Mouse (Mus musculus): ENCODE measurements at regions not wholly inside any gene's neighbourhood (a gene's known extent, or its start where the extent isn't known, plus 50 kb on each side); places are given as distances from the start of the nearest gene placed in this dataset.

DNA sequence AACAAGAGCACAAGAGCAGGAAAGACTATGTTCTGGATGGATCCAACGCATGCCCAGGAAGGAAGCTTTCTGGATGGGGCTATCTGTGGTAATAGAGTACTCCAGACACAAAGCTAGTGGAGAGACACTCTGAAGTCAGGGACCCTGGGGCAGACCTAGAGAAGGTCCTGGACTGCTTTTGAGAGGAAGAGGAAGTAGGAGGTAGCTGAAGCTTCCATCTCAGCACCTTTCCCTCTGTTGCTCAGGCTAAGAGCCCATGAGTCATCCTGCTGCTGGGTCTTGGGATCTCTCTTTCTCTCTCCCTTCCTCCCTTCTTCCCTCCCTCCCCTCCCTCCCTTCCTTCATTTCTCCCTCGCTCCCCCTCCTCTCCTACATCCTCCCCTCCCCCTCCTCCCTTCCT lies 84.6 kb upstream of the Cpeb4 start:
- Histone ChIP-seq H3K36me3 (replicated peaks; ENCODE audit: control insufficient read depth, insufficient read depth) (no peaks in the 10 kb centered on the region), H3K27me3 (ENCODE audit: control insufficient read depth, insufficient read depth, low read length) (no peaks in the 10 kb centered on the region), H3K9me3 (ENCODE audit: control insufficient read depth, low read length) (0 out of 2 replicates have a peak, but pooled peaks cover 8% of the 10 kb centered on the region), H3K27ac (no peak overlapping the region), H3K4me3 (replicated peaks; ENCODE audit: low read length) (no peak overlapping the region), H3K9ac (no peak overlapping the region), H3K4me1 (replicated peaks; ENCODE audit: control insufficient read depth, insufficient read depth, low read length) (no peaks in the 10 kb centered on the region), H3K4me2 (replicated peaks) (no peak overlapping the region)
- WGBS: 78% methylated on average over 2 of the region's 2 CpGs
- ATAC-seq (ENCODE audit: low FRiP score): no peak
- no peak for DNase-seq (ENCODE audit: low spot score)

DNA sequence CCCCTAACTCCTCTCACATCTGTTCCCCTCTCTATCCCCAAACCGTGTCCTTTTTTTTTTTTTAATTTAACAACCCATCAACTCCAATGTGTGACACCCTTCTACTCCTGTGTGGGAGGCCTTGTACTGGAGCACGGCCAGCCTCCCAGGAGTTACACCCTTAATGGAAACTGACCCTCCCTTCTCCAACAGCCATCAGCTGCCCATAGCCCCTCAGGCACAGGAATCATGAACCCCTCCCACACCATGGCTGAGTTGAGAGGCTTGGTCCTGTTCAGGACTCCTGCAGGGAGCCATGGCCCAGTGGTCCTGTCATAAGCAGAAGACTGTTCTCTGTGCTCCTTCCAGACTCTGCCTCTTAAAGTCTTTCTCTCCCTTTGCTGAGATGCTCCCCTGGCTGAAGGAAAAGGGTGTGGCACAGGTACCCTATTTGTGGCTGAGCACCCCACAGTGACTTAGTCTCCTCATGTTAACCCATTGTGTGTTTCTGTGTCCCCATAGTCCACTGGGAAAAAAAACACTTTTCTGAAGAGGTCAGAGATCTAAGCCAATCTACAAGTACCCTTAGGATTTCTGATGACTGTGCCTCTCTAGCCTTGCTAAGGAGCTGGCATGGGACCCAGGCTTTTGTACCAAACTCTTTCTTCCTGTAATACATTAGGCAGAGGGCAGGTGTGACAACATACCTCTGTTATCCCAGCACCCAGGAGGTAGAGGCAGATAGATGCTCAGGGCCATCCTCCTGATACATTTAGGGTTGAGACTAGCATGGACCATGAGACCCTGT lies 83.9 kb upstream of the Cpeb4 start:
- 0 out of 2 replicates have a peak, but pooled peaks cover 4% of the 10 kb centered on the region for H3K9me3 ChIP-seq (ENCODE audit: control insufficient read depth, low read length)
- no peak overlapping the region for H3K4me2 ChIP-seq (replicated peaks)
- H3K36me3 ChIP-seq (replicated peaks; ENCODE audit: control insufficient read depth, insufficient read depth): no peaks in the 10 kb centered on the region
- H3K27me3 ChIP-seq (ENCODE audit: control insufficient read depth, insufficient read depth, low read length): no peaks in the 10 kb centered on the region
- 64% methylated on average over 2 of the region's 2 CpGs for WGBS
- no peak overlapping the region for H3K4me3 ChIP-seq (replicated peaks; ENCODE audit: low read length)
- no peak overlapping the region for H3K9ac ChIP-seq
- no peak overlapping the region for H3K27ac ChIP-seq
- H3K4me1 ChIP-seq (replicated peaks; ENCODE audit: control insufficient read depth, insufficient read depth, low read length): no peaks in the 10 kb centered on the region
- DNase-seq (ENCODE audit: low spot score) (no peak), ATAC-seq (ENCODE audit: low FRiP score) (no peak)

DNA sequence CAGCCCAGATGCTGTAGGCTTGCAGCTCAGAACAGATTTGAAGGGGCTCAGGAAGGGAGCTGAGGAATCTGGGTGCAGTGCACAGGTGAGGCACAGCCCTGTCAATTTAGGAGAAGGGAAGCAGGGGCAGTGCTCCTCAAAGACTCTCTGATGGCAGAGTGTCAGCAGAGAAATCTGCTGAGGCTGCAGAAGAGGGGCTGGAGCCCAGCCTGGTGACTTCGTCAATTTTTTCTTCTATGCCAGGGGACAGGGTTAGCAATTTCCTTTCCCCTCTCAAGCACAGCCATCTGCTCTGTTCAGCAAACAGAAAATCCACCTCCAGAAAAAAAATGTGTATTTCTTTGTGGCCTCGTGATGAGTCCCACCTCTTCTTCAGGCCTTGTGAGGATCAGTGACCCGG lies 82.0 kb upstream of the Cpeb4 start:
- 79% methylated on average over 3 of the region's 3 CpGs for WGBS
- no peaks in the 10 kb centered on the region for H3K4me1 ChIP-seq (replicated peaks; ENCODE audit: control insufficient read depth, insufficient read depth, low read length)
- no peak overlapping the region for H3K9ac ChIP-seq
- no peak overlapping the region for H3K27ac ChIP-seq
- H3K4me3 ChIP-seq (replicated peaks; ENCODE audit: low read length): no peak overlapping the region
- no peak overlapping the region for H3K4me2 ChIP-seq (replicated peaks)
- DNase-seq (ENCODE audit: low spot score) (no peak), ATAC-seq (ENCODE audit: low FRiP score) (no peak)
- H3K27me3 ChIP-seq (ENCODE audit: control insufficient read depth, insufficient read depth, low read length): no peaks in the 10 kb centered on the region
- no peaks in the 10 kb centered on the region for H3K9me3 ChIP-seq (ENCODE audit: control insufficient read depth, low read length)
- no peaks in the 10 kb centered on the region for H3K36me3 ChIP-seq (replicated peaks; ENCODE audit: control insufficient read depth, insufficient read depth)

- H3K27ac ChIP-seq: no peak overlapping the region
- no peak for DNase-seq (ENCODE audit: low spot score)
- 73% methylated on average over 2 of the region's 2 CpGs for WGBS
Observed at GRCm38 (mm10) chr11:31791264-31791663, 80.7 kb upstream of the Cpeb4 start.

DNA sequence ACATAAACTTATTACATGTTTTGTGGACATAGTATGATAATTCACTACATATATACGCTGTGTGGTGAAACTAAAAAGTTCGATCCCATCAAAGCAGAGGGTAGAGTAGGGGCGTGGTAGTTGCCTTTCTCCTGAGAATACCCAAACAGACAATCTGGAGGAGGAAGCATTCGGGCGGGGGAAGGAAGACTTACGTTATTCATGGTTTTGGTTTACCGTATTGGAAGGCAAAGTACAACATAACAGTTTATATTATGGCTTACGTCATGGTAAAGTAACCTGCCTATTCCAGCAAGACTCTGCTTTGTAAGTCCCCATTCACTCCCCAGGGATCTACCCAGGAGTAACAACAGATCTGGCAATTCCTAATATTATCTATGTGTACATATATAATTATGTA lies 76.9 kb upstream of the Cpeb4 start:
- Histone ChIP-seq H3K36me3 (replicated peaks; ENCODE audit: control insufficient read depth, insufficient read depth) (no peaks in the 10 kb centered on the region), H3K4me3 (replicated peaks; ENCODE audit: low read length) (no peak overlapping the region), H3K4me1 (replicated peaks; ENCODE audit: control insufficient read depth, insufficient read depth, low read length) (0 out of 2 replicates have a peak, but pooled peaks cover 3% of the 10 kb centered on the region), H3K4me2 (replicated peaks) (no peak overlapping the region), H3K9me3 (ENCODE audit: control insufficient read depth, low read length) (no peaks in the 10 kb centered on the region), H3K27ac (no peak overlapping the region), H3K9ac (no peak overlapping the region), H3K27me3 (ENCODE audit: control insufficient read depth, insufficient read depth, low read length) (no peaks in the 10 kb centered on the region)
- WGBS: 86% methylated on average over 8 of the region's 8 CpGs
- no peak for DNase-seq (ENCODE audit: low spot score)
- ATAC-seq (ENCODE audit: low FRiP score): no peak

More at GRCm38 (mm10) chr11:31791264-31791663, 80.7 kb upstream of the Cpeb4 start:
- Histone ChIP-seq H3K9me3 (ENCODE audit: control insufficient read depth, low read length) (no peaks in the 10 kb centered on the region), H3K36me3 (replicated peaks; ENCODE audit: control insufficient read depth, insufficient read depth) (no peaks in the 10 kb centered on the region), H3K27me3 (ENCODE audit: control insufficient read depth, insufficient read depth, low read length) (no peaks in the 10 kb centered on the region), H3K4me2 (replicated peaks) (no peak overlapping the region), H3K4me1 (replicated peaks; ENCODE audit: control insufficient read depth, insufficient read depth, low read length) (0 out of 2 replicates have a peak, but pooled peaks cover 3% of the 10 kb centered on the region), H3K4me3 (replicated peaks; ENCODE audit: low read length) (no peak overlapping the region), H3K9ac (no peak overlapping the region)
- ATAC-seq (ENCODE audit: low FRiP score): no peak

- Histone ChIP-seq H3K9me3 (ENCODE audit: control insufficient read depth, low read length) (no peaks in the 10 kb centered on the region), H3K4me1 (replicated peaks; ENCODE audit: control insufficient read depth, insufficient read depth, low read length) (0 out of 2 replicates have a peak, but pooled peaks cover 3% of the 10 kb centered on the region)
- DNase-seq (ENCODE audit: low spot score): no peak
Observed at GRCm38 (mm10) chr11:31796245-31796644, 75.8 kb upstream of the Cpeb4 start.

DNA sequence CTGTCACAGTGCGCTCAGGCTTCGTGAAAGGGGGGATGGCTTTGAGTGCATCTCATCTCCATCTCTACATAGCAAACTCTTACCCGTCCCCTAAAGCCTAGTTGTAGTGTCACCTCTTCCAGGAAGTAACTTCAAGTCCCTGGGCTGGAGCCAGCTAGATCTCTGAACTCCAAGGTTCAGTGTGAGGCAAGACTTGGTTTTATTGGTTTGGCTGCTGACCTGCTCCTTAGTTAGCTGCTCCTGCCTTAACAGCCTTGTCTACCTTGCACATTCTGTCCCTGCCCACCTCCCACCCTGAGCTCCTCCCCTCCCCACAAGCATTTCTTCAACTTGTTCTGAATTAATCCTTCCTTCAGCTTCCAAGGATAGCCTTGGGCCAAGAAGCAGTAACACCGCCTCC lies 70.4 kb upstream of the Cpeb4 start:
- H3K4me2 ChIP-seq (replicated peaks): no peak overlapping the region
- ATAC-seq (ENCODE audit: low FRiP score): no peak
- H3K27me3 ChIP-seq (ENCODE audit: control insufficient read depth, insufficient read depth, low read length): no peaks in the 10 kb centered on the region
- no peaks in the 10 kb centered on the region for H3K36me3 ChIP-seq (replicated peaks; ENCODE audit: control insufficient read depth, insufficient read depth)
- no peak overlapping the region for H3K4me3 ChIP-seq (replicated peaks; ENCODE audit: low read length)
- no peak overlapping the region for H3K27ac ChIP-seq
- 69% methylated on average over 4 of the region's 4 CpGs for WGBS
- no peaks in the 10 kb centered on the region for H3K9me3 ChIP-seq (ENCODE audit: control insufficient read depth, low read length)
- DNase-seq (ENCODE audit: low spot score): no peak
- no peak overlapping the region for H3K9ac ChIP-seq
- peaks cover 4% of the 10 kb centered on the region; the same call in 1 of the 2 replicates for H3K4me1 ChIP-seq (replicated peaks; ENCODE audit: control insufficient read depth, insufficient read depth, low read length)

More at GRCm38 (mm10) chr11:31796245-31796644, 75.8 kb upstream of the Cpeb4 start:
- Histone ChIP-seq H3K4me2 (replicated peaks) (no peak overlapping the region), H3K36me3 (replicated peaks; ENCODE audit: control insufficient read depth, insufficient read depth) (no peaks in the 10 kb centered on the region), H3K4me3 (replicated peaks; ENCODE audit: low read length) (no peak overlapping the region), H3K27ac (no peak overlapping the region), H3K27me3 (ENCODE audit: control insufficient read depth, insufficient read depth, low read length) (no peaks in the 10 kb centered on the region), H3K9ac (no peak overlapping the region)
- WGBS: 51% methylated on average over 6 of the region's 6 CpGs
- 0 out of 2 replicates have a peak, but pooled peaks have one; percentile 53 for ATAC-seq (ENCODE audit: low FRiP score)

- H3K4me3 ChIP-seq (replicated peaks; ENCODE audit: low read length): no peak overlapping the region
- 50% methylated on average over 3 of the region's 3 CpGs for WGBS
- H3K27ac ChIP-seq: no peak overlapping the region
- no peaks in the 10 kb centered on the region for H3K36me3 ChIP-seq (replicated peaks; ENCODE audit: control insufficient read depth, insufficient read depth)
- ATAC-seq (ENCODE audit: low FRiP score) (no peak), DNase-seq (ENCODE audit: low spot score) (no peak)
- peaks cover 4% of the 10 kb centered on the region; the same call in 1 of the 2 replicates for H3K4me1 ChIP-seq (replicated peaks; ENCODE audit: control insufficient read depth, insufficient read depth, low read length)
- H3K4me2 ChIP-seq (replicated peaks): no peak overlapping the region
- no peak overlapping the region for H3K9ac ChIP-seq
- no peaks in the 10 kb centered on the region for H3K9me3 ChIP-seq (ENCODE audit: control insufficient read depth, low read length)
- H3K27me3 ChIP-seq (ENCODE audit: control insufficient read depth, insufficient read depth, low read length): no peaks in the 10 kb centered on the region
Observed at GRCm38 (mm10) chr11:31803319-31803891, 68.6 kb upstream of the Cpeb4 start.

GRCm38 (mm10) chr11:31804518-31804917 lies 67.5 kb upstream of the Cpeb4 start:
- H3K27me3 ChIP-seq (ENCODE audit: control insufficient read depth, insufficient read depth, low read length): no peaks in the 10 kb centered on the region
- H3K4me2 ChIP-seq (replicated peaks): no peak overlapping the region
- DNase-seq (ENCODE audit: low spot score): no peak
- H3K4me3 ChIP-seq (replicated peaks; ENCODE audit: low read length): no peak overlapping the region
- H3K9ac ChIP-seq: no peak overlapping the region
- no peak for ATAC-seq (ENCODE audit: low FRiP score)
- H3K27ac ChIP-seq: no peak overlapping the region
- no peaks in the 10 kb centered on the region for H3K36me3 ChIP-seq (replicated peaks; ENCODE audit: control insufficient read depth, insufficient read depth)
- 94% methylated on average over 6 of the region's 6 CpGs for WGBS
- H3K4me1 ChIP-seq (replicated peaks; ENCODE audit: control insufficient read depth, insufficient read depth, low read length): peaks cover 4% of the 10 kb centered on the region; the same call in 1 of the 2 replicates
- no peaks in the 10 kb centered on the region for H3K9me3 ChIP-seq (ENCODE audit: control insufficient read depth, low read length)

All from hindbrain, embryonic 14.5 days (tissue).